Mouse (Mus musculus) bone marrow, adult 2 months (tissue): ENCODE measurements at regions not wholly inside any gene's neighbourhood (a gene's known extent, or its start where the extent isn't known, plus 50 kb on each side); places are given as distances from the start of the nearest gene placed in this dataset.

ENCODE experiments used
- CTCF ChIP-seq: fragments of 200-500 bp; IDR thresholded peaks from 2 replicates; pipeline ENCODE4 v1.5.1; 2011; ENCODE audit warnings: low read length, control low read depth; ENCODE audit not compliant: control insufficient read depth, insufficient read depth
- POLR2A ChIP-seq: fragments of 200-500 bp; IDR thresholded peaks from 2 replicates; pipeline ENCODE4 v1.6.1; 2011; ENCODE audit warnings: low read depth, mild to moderate bottlenecking, control low read depth, low read length, borderline replicate concordance; ENCODE audit not compliant: control insufficient read depth

- TF ChIP-seq CTCF: no peak
- TF ChIP-seq POLR2A: no peak
Measured at GRCm38 (mm10) chr10:24391039-24391438, 167.7 kb downstream of the Moxd1 start.
